Mouse (Mus musculus): ENCODE measurements around the gene Ssb.
"Not testable (repeated sequence)": the region's sequence is repeated elsewhere in the genome, so short reads cannot be mapped to it uniquely, and the experiment has no call there.

Gene Ssb

DNA sequence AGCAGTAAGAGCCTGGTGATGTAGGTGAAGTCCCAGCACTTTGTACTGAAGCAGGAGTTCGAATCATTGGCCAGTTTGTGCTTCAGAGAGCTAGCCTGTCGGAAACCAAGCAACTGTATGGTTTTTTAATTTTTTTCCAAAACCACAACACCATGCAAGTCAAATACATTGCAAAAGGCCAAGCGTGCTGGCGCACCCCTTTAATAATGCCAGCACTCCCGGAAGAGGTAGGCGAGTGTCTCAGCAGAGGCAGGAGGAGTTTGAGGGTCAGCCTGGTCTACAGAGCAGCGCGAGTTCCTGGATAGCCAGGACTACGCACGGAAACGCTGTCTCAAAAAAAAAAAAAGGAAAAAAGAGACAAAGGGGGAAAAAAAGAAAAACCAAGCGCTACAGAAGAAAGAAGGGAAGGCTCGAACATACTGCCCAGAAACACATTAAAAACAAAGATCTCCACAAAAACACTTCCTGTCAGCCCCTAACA is 350 bp upstream of the Ssb start:
- DNase-seq (ENCODE audit: low read depth in 1 of 2, low spot score in 2 of 2) = no peak

DNA sequence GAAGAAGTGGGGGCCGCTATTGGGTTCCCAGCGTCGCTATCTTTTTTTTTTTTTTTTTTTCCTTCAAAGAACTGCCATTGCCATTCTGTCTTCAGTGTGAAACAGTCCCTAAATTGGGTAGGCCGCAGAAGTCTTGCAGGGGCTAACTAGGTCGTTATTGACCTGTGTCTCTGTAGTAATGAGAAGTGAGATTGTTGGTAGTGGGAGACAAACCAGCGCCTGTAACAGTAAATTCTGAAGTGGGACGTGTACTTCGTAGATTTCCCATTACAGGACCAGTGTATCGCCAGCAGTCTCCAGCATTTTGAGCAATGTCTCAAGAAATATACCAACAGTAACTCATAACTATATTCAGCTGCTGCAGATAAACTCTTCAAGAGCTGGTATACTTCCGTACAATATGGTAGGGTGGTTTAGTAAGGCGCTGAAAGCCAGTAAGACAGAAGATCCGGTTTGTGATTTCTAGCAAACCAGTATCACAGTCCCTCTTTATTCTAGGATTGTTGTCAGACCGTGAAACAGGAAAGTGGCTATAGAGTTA is 825 bp downstream of the Ssb start:
- no peak for DNase-seq (ENCODE audit: low read depth in 1 of 2, low spot score in 2 of 2)

DNA sequence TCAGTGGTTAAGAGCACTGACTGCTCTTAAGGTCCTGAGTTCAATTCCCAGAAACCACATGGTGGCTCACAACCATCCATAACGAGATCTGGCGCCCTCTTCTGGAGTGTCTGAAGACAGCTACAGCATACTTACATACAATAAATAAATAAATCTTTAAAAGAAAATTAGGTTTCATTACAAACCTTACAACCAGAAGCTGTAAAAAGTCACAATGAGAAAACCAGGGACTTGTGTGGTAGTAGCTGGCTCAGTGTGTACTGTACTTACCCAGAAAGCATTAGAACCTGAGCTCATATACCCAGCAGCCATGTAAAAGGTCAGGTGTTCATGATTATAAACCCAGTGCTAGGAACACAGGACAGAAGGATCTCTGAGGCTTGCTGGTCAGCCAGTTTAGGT is 22.6 kb downstream of the Ssb start:
- DNase-seq (ENCODE audit: low read depth in 1 of 2, low spot score in 2 of 2) = no peak

DNA sequence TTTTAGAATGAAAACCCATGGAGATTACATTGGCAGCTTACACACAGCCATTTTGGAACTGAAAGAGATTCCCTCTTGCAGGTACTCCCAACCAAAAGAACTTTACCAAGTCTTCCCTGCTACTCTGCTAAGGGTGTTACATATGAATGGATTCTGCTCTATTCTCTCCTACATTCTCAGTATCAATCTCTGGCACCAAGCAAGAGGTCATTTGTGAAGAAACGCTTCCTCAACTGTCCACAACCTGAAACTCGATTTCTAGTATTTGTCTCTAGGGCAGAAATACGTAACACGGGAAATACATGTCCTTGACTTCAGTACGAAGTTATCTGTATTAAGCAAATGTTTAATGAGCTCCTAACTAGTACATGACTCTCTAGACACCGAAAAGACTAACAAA is 23.2 kb downstream of the Ssb start:
- DNase-seq (ENCODE audit: low read depth in 1 of 2, low spot score in 2 of 2) = no peak

DNA sequence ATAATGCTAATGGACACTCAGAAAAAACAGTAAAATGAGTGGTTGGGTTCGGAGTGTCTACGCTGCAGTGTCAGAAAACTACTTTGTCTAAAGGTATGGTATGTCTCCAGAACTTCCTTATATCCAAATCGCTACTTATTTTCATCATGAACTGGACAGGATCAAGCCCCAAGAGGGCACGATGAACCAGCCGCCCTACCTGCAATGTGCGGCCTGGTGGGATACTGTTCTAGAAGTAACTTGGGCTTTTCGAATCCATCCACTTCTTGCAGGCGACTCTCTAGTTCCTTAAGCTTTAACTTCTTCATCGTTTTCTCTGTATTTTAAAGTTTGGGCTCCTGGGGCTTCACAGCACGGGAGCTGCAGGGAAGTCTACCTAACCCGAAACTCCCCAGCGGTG is 23.7 kb downstream of the Ssb start:
- DNase-seq (ENCODE audit: low read depth in 1 of 2, low spot score in 2 of 2) = no peak

DNA sequence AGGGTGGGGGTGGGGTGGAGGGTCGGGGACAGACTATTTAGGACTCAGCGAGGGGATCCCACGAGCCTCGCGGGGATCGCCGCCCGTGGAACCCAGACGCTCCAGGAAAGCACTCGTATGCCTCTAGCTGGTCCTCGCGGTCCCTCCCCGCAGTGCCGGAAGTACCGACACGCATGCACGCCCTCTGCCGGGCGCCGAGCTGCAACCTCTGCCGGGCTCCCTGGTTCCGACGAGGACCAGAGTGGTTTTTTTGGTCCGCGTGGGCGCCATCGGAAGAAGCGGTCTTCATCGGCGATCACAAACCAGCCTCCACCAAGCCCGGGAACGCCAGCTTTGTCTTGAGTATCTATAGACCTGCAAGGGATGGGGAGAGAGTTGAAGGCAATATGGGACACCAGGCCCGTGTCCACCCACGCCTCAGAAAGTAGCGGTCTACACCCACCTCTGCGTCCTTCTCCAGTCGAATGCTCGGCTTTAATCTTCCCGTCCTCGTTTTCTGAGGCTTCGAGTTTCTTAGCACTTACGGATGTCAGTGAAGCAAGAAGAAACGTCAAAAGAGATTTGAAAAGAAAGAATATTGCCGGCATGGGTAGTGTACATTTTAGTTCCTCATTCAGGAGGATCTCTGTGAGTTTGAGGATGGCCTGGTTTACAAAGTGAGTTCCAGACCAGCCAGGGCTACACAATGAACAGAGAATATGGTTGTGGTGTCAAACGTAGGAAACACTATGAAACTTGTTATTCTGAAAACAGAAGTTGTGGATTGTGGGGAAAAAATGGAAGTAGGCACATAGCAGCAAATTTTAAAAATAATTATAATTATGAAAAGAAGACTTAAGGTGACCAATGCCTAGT is 24.3 kb downstream of the Ssb start, which contains the start of gene Mettl5:
Gene Mettl5 (minus strand): TSS at position 165 of the 855 bp plus-strand sequence.
- peak in 1 of 2 experiments; percentile 75 for DNase-seq (ENCODE audit: low read depth in 1 of 2, low spot score in 2 of 2)

DNA sequence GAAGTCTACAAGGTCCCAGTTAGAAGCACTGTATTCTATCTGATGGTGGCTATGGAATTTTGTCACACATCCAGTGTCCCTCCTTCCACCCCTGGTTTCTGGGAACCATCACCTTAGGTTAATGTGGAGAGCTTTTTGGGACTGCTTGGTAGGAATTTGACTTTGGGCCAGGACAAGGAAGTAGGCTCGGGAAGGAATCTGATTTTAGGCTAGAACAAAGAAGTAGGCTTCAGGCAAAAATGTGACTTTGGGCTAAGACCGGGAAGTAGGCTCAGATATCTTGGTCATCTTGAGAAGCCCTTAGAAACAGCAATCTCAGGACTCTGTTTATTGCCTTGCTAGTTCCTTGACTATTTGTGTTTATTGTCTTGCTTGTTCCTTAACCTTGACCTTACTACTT is 27.6 kb downstream of the Ssb start:
- DNase-seq (ENCODE audit: low read depth in 1 of 2, low spot score in 2 of 2) = no peak

DNA sequence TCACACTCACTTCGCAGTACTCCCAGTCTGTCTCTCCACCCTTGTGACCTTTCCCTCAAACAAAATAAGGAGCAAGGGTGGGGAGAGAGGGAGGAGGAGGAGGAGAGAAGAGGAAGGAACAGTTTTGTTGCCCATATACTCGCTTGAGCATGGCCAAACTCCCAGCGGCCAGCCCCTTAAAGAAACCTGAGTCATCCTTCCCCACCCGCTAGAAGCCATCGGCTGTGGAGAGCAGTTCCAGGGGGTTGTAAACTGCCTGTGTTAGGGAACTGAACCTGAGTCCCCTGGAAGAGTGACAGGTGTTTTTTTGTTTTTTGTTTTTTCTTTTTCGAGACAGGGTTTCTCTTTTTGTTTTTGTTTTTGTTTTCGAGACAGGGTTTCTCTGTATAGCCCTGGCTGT is 29.5 kb downstream of the Ssb start:
- DNase-seq (ENCODE audit: low read depth in 1 of 2, low spot score in 2 of 2) = no peak

DNA sequence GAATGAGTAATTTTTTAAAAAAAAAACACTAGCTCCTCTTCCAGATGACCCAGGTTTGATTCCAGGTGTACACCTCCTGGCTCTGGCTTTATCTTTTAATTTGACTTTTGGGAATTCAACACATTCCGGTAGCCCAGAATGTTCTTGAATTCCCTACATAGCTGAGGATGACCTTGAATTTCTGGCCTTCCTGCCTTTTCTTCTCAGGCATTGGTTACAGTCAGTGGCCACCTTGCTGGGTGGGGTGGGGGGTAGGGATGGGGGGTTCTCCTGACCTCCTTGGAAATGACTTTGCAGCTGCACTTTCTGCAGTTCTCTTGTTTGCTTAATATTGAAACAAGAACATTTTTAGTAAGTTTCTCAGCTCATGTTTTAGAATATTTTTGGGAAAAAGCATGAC is 31.8 kb downstream of the Ssb start:
- no peak for DNase-seq (ENCODE audit: low read depth in 1 of 2, low spot score in 2 of 2)

DNA sequence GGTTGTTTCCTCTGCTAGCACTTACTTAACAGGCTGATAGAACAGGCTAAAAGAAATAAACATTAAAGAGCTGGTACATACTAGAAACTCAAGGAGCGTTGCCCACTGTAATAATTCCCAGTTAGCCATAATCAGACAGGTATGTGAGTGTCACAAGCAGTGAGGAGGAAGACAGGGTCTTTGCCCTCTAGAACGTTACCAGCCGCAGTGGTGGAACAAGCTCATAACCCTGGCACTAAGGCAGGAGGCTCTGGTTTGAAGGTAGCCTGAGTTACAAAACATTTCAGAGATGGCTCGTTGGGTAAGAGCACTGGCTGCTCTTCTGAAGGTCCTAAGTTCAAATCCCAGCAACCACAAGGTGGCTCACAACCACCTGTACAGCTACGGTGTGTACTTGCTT is 32.5 kb downstream of the Ssb start:
- no peak for DNase-seq (ENCODE audit: low read depth in 1 of 2, low spot score in 2 of 2)

DNA sequence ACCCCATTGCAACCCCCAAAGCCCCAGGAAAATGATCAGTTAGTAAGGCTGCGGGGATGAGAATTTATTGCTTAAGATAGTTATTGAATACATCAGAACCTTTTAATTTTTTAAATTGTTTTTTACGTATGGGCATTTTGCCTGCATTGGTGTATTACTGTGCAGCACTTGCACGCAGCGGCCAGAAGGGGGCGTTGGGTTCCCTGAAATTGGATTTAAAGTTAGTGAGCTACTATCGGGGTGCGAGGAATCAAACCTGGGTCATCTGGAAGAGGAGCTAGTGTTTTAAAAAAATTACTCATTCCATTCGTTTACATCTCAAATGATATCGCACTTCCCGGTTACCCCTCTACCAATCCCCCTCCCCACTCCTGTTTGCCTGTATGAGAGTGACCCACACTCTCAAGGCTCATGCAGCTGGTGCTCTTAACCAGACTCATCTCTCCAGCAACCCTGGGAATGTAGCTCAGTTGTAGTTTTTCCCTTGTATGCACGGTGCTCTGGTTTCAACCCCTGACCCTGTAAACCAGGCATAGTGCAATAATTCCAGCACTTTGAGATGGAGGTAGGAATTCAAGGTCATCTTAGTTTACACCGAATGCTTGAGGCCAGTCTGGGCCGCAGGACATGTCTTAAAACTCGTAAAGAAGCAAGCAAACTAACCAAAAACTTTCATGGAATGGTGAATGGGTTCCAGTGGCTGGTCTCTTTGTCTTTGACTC is 34.3 kb downstream of the Ssb start:
- DNase-seq (ENCODE audit: low read depth in 1 of 2, low spot score in 2 of 2) = no peak

DNA sequence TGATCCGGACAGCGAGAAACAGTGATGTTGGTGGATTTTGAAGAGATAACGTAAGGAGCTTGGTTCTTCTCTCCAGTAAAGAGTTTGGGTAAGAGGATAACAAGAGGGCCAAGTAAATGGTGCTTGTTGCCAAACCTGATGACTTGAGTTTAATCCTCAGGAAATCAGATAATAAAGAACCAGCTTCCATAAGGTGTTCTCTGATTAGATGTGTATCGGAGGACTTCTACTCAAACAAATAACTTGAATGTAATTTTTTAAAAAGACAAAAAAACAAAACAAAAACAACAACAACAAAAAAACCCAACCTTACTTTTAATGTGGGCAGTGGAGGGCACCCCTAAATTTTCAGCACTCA is 34.8 kb downstream of the Ssb start:
- DNase-seq (ENCODE audit: low read depth in 1 of 2, low spot score in 2 of 2) = no peak

DNA sequence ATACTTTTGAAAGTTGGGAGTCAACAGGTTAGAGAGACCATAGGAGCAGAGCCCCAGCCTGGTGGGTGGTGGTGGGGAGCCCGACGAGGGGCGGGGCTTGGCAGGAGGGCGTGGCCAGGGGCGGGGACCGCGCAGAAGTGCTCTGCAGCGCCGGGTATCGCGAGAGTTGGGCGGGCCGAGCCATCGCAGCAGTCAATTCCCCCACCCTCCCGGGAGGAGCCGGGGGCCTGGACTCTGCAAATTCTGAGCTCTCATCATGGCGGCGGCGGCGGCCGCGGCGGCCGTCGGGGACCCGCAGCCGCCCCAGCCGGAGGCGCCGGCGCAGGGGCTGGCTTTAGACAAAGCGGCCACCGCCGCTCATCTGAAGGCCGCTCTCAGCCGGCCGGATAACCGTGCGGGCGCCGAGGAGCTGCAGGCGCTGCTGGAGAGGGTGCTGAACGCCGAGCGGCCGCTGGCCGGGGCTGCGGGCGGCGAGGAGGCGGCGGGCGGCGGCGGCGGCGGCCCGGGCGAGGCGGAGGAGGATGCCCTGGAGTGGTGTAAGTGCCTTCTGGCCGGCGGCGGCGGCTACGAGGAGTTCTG is 35.8 kb downstream of the Ssb start, which contains the start of gene Ubr3:
Gene Ubr3 (plus strand): TSS at position 208 of the 579 bp plus-strand sequence.
- peak; percentile 87 to 94 for DNase-seq (ENCODE audit: low read depth in 1 of 2, low spot score in 2 of 2)

DNA sequence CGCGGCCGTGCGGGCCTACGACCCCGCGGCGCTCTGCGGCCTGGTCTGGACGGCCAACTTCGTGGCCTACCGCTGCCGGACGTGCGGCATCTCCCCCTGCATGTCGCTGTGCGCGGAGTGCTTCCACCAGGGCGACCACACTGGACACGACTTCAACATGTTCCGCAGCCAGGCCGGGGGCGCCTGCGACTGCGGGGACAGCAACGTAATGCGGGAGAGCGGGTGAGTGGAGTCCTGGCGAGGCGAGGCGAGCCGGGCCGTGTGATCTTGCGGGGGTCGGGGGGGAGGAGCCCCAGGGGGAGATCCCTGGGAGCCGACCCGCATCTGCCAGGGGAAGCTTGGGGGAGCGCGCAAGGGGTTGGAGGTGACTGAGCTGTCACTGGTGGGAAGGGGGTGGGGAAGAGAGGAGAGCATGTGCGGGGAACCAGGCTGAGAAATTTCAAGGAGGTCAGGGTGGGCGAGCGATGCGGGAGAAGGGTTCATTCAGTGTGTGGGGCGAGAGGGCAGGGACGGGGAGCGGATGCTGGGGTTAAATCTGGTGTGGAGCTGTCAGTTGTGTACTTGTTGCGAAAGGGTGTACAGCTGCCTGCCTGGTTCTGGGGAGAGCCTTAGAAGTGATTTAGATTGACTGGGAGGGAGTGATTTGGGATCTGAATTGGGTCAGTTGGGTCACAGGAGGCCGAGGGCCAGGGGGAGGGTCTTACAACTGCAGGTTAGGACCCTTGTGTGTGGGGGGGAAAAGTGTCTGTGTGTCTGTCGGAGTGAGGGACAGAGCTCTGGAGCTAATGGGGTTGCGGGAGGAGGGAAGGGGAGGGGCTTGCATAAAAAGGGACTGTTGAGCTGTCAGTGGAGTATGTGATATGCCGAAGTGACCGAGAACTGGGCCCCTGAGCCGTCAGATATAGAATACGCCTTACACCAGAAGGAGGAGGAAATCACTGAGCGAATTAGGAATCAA is 36.5 kb downstream of the Ssb start:
- DNase-seq (ENCODE audit: low read depth in 1 of 2, low spot score in 2 of 2) = peak in 1 of 2 experiments; percentile 26

DNA sequence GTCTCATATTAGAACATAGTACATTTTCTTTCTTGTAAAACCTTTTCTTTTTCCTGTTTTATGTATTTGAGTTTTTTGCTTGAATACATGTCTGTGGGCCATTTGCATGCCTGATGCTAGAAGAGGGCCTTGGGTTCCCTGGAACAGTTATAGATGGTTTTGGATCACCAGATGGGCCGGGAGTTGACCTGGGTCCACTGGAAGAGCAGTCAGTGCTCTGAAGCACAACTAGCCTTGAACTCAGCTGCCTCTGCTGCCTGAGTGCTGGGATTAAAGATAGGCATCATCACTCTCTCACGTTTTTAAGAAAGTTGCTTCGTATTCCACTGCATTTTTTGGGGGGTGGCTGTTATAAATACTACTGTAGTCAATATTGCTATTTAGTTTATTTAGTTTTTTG is 42.2 kb downstream of the Ssb start:
- DNase-seq (ENCODE audit: low read depth in 1 of 2, low spot score in 2 of 2) = no peak

DNA sequence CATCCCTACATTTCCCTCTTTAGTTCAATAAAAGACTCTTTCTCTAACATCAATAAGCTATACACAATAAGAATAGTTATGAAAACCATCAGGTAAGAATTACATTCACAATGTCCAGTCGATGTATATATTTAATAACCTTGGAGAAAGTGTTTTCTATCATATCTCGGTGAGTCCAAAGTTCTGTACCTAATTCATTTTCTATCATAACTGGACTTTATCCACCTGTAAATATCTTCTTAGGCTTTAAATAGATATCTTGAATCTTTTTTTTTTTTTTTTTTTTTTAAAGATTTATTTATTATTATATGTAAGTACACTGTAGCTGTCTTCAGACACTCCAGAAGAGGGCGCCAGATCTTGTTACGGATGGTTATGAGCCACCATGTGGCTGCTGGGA is 46.0 kb downstream of the Ssb start:
- DNase-seq (ENCODE audit: low read depth in 1 of 2, low spot score in 2 of 2) = not testable (repeated sequence)

DNA sequence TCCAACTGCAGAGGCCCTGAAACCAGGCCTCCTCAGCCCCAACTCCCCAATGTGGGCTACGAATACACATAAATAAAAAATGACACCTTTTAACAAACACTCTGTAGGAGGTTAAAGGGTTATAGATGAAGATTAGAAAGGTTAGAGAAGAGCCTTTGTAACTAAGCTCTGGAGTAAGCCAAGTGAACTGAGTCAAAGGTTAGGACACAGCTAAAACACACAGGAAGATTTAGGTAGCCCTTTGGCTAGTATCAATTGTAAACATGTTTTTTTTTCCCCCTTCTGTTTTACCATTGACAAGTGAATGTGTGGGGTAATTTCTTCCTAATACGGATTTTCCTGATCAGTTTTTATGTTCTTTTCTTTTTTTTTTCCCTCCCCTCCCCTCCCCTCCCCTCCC is 51.4 kb downstream of the Ssb start:
- no peak for DNase-seq (ENCODE audit: low read depth in 1 of 2, low spot score in 2 of 2)

DNA sequence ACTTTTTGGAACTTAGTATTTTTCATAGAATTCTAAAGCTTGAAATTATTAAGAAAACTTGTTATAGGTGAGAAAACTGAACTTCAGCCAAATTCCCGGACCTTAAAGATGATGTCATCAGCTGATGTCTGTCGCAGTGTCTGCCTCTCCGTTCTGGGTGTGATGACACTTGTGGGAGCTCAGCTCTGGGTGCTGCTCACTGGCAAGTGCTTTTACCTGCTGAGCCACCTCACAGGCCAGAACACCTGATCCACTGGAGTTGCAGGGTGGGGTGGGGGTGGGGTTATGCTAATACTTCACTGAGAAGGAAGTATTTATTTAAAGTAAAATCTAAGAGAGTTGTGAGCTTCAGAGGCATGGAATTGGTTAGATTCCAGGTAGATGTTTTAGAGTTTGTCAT is 55.9 kb downstream of the Ssb start:
- DNase-seq (ENCODE audit: low read depth in 1 of 2, low spot score in 2 of 2) = no peak

All from monocyte, adult 2 months (primary cell).